Mouse (Mus musculus) hindbrain, postnatal 0 days (tissue): ENCODE measurements at regions not wholly inside any gene's neighbourhood (a gene's known extent, or its start where the extent isn't known, plus 50 kb on each side); places are given as distances from the start of the nearest gene placed in this dataset.

Source experiments
- ATAC-seq: fragments of 200-750 bp; cut with Nextera tagmentation; 2 replicates; pipeline ENCODE4 v1.8.0; 2017; ENCODE audit warnings: mild to moderate bottlenecking, moderate TSS enrichment, moderate library complexity
- DNase-seq: peaks from one replicate; pipeline ENCODE4 v3.0.0-alpha.2; 2015; ENCODE audit warnings: low spot score
- H3K27ac ChIP-seq: fragments of 300-500 bp; sonication (generic); 2 replicates; pipeline ENCODE4 v1.5.1; 2014; ENCODE audit warnings: mild to moderate bottlenecking
- H3K27me3 ChIP-seq: fragments of 300-500 bp; sonication (generic); 2 replicates; pipeline ENCODE4 v1.6.1; 2014; ENCODE audit warnings: low read length, mixed read lengths; ENCODE audit not compliant: insufficient read depth
- H3K36me3 ChIP-seq: fragments of 300-500 bp; sonication (generic); 2 replicates; pipeline ENCODE4 v1.6.1; 2014; ENCODE audit warnings: low read length, mixed read lengths; ENCODE audit not compliant: insufficient read depth
- H3K4me1 ChIP-seq: fragments of 300-500 bp; sonication (generic); 2 replicates; pipeline ENCODE4 v1.6.1; 2014; ENCODE audit warnings: antibody characterized with exemption, low read length, mixed read lengths; ENCODE audit not compliant: insufficient read depth
- H3K4me2 ChIP-seq: fragments of 300-500 bp; sonication (generic); 2 replicates; pipeline ENCODE4 v1.6.1; 2014; ENCODE audit warnings: low read depth, mild to moderate bottlenecking, low read length, moderate library complexity, mixed read lengths
- H3K4me3 ChIP-seq: fragments of 300-500 bp; sonication (generic); 2 replicates; pipeline ENCODE4 v1.5.1; 2014; ENCODE audit warnings: low read length
- H3K9ac ChIP-seq: fragments of 300-500 bp; sonication (generic); replicated peaks from 2 replicates; pipeline ENCODE4 v1.6.1; 2014; ENCODE audit warnings: mild to moderate bottlenecking, low read length, moderate library complexity, mixed read lengths
- H3K9me3 ChIP-seq: fragments of 300-500 bp; sonication (generic); 2 replicates; pipeline ENCODE4 v1.6.1; 2016; ENCODE audit warnings: low read length, mixed read lengths
- CTCF ChIP-seq: IDR thresholded peaks from 2 replicates; pipeline ENCODE4 v1.5.1; 2016; ENCODE audit warnings: antibody characterized with exemption, control low read depth, low read depth
- WGBS: fragments of 180-500 bp; shearing (Covaris S2); extraction: QIAGEN DNeasy Blood & Tissue Kit; methylation state at CpG from one replicate; pipeline ENCODE4 v1.1.7; 2014; 5-methylcytosine and 5-hydroxymethylcytosine counted together

- Histone ChIP-seq H3K4me2 (no peak overlapping the region), H3K9ac (no peak overlapping the region), H3K4me3 (no peak overlapping the region), H3K36me3 (no peaks in the 10 kb centered on the region), H3K27me3 (no peaks in the 10 kb centered on the region), H3K27ac (no peak overlapping the region), H3K9me3 (no peaks in the 10 kb centered on the region), H3K4me1 (no peaks in the 10 kb centered on the region)
- DNase-seq (no peak), ATAC-seq (no peak)
- WGBS: 87% methylated on average over 6 of the region's 6 CpGs
- TF ChIP-seq CTCF: no peak
Observed at GRCm38 (mm10) chr6:76697146-76697891, 199.7 kb upstream of the Gm9008 start.

- TF ChIP-seq CTCF: no peak
- H3K4me1 ChIP-seq: no peaks in the 10 kb centered on the region
- H3K27ac ChIP-seq: no peak overlapping the region
- H3K9me3 ChIP-seq: no peaks in the 10 kb centered on the region
- no peaks in the 10 kb centered on the region for H3K27me3 ChIP-seq
- 50% methylated on average over 2 of the region's 2 CpGs for WGBS
- DNase-seq: peak; percentile 58
- H3K4me3 ChIP-seq: no peak overlapping the region
- no peak overlapping the region for H3K4me2 ChIP-seq
- no peaks in the 10 kb centered on the region for H3K36me3 ChIP-seq
- H3K9ac ChIP-seq: no peak overlapping the region
- no peak for ATAC-seq
Observed at GRCm38 (mm10) chr6:76688831-76689230, 191.2 kb upstream of the Gm9008 start.

- Histone ChIP-seq H3K4me2 (no peak overlapping the region), H3K36me3 (no peaks in the 10 kb centered on the region), H3K4me1 (no peaks in the 10 kb centered on the region), H3K27ac (no peak overlapping the region), H3K27me3 (no peaks in the 10 kb centered on the region), H3K9ac (no peak overlapping the region), H3K4me3 (no peak overlapping the region), H3K9me3 (no peaks in the 10 kb centered on the region)
- DNase-seq (no peak), ATAC-seq (no peak)
- no peak for TF ChIP-seq CTCF
- WGBS: 49% methylated on average over 1 of the region's 1 CpGs
Observed at GRCm38 (mm10) chr6:76639583-76639982, 142.0 kb upstream of the Gm9008 start.

DNA sequence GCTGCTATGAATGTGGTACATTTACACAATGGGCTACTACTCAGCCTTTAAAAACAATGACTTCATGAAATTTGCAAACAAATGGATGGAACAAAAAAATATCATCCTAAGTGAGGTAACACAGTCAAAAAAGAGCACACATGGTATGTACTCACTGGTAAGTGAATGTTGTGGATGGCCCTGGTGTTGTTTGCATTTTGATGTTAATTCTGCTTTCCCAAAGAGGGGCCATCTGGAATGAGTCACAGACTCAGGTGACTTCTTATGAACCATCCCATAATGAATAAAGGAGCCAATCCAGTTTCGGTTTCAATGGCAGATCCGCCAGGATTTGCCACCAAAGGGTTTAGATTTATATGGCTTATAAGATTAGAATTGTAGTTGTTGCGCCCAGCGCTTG lies 130.8 kb upstream of the Gm9008 start:
- Histone ChIP-seq H3K4me1 (no peaks in the 10 kb centered on the region), H3K9me3 (no peaks in the 10 kb centered on the region), H3K36me3 (no peaks in the 10 kb centered on the region), H3K27ac (no peak overlapping the region), H3K27me3 (no peaks in the 10 kb centered on the region), H3K4me2 (no peak overlapping the region), H3K9ac (no peak overlapping the region), H3K4me3 (no peak overlapping the region)
- ATAC-seq (no peak), DNase-seq (no peak)
- no peak for TF ChIP-seq CTCF
- WGBS: 94% methylated on average over 4 of the region's 4 CpGs

- 89% methylated on average over 2 of the region's 2 CpGs for WGBS
- ATAC-seq: no peak
- no peak for DNase-seq
Observed at GRCm38 (mm10) chr6:76621499-76621898, 123.9 kb upstream of the Gm9008 start.

GRCm38 (mm10) chr6:76620754-76621204 lies 123.2 kb upstream of the Gm9008 start:
- no peaks in the 10 kb centered on the region for H3K9me3 ChIP-seq
- no peak overlapping the region for H3K27ac ChIP-seq
- H3K36me3 ChIP-seq: no peaks in the 10 kb centered on the region
- no peaks in the 10 kb centered on the region for H3K4me1 ChIP-seq
- H3K4me3 ChIP-seq: no peak overlapping the region
- H3K27me3 ChIP-seq: no peaks in the 10 kb centered on the region
- H3K9ac ChIP-seq: no peak overlapping the region
- 18% methylated on average over 6 of the region's 6 CpGs for WGBS
- DNase-seq (peak; percentile 49), ATAC-seq (peak; percentile 47; the same call in 1 of the 2 replicates)
- H3K4me2 ChIP-seq: no peak overlapping the region
- TF ChIP-seq CTCF: no peak

More at GRCm38 (mm10) chr6:76621499-76621898, 123.9 kb upstream of the Gm9008 start:
- no peaks in the 10 kb centered on the region for H3K36me3 ChIP-seq
- no peak overlapping the region for H3K9ac ChIP-seq
- no peak for TF ChIP-seq CTCF
- no peak overlapping the region for H3K27ac ChIP-seq
- H3K27me3 ChIP-seq: no peaks in the 10 kb centered on the region
- no peaks in the 10 kb centered on the region for H3K4me1 ChIP-seq
- H3K4me3 ChIP-seq: no peak overlapping the region
- H3K4me2 ChIP-seq: no peak overlapping the region
- H3K9me3 ChIP-seq: no peaks in the 10 kb centered on the region
